Mouse (Mus musculus): ENCODE data around the gene Ddx49. TPM values are rescaled to one million over a fixed set of nuclear protein-coding genes. Genes with fewer than 3 reads are reported as not detected.
A peak's percentile ranks its signal among the peaks of the same experiment; 100 is the strongest.

Ddx49 gene
- total RNA-seq, 1 experiment: 73.3 TPM

DNA sequence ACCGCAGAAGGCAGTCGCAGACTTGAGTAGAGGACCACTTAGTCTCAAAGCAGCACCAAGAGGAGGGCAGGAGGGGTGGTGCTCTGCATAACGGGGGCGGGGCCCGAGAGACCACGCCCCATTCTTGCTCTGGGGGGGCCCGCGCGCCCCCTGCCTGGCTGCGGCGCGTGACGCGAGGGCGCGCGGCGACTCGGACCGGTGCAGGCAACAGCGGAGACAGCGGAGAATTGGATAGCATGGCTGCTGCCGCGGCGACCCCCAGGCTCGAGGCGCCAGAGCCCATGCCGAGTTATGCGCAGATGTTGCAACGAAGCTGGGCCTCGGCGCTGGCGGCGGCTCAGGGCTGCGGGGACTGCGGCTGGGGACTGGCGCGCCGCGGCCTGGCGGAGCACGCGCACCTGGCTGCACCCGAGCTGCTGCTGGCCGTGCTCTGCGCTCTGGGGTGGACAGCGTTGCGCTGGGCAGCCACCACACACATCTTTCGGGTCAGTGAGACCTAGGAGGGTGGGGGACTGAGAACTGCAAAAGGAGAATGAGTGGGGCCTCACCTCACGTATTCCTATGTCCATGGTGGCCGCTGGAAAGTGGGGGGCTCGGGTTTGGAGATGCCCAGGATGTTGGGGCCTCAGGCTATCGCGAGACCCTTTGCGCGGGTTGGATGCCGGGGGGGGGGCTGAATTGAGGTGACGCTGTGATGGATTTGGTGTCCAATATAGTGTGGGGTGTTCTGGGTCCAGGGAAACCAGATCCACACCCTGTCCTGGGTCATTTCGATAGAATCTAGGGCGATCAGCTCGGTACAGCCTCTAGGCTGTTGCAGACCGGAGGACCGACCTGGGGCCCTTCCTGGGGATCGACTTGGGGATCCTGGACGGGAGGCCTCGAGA lies 13.6 kb upstream of the Ddx49 start, which contains the start of gene Cers1:
TSS of gene Cers1 (plus strand) at position 152 of the 887 bp plus-strand sequence.
- TF ChIP-seq MAFK (IDR thresholded peaks at IDR 0.05; ENCODE audit: insufficient read depth, low read depth, low read length) (no peak), ZC3H11A (IDR thresholded peaks at IDR 0.05; ENCODE audit: borderline replicate concordance, low read depth, low read length) (no peak), ZNF384 (IDR thresholded peaks at IDR 0.05; ENCODE audit: low read depth, low read length) (no peak), CHD2 (IDR thresholded peaks at IDR 0.05; ENCODE audit: low read depth, low read length) (peak; percentile 87), HCFC1 (IDR thresholded peaks at IDR 0.05; ENCODE audit: borderline replicate concordance, insufficient read depth, low read length) (0 out of 2 replicates have a peak, but pooled peaks have one; percentile 39)
- Histone ChIP-seq H3K4me3 (ENCODE audit: insufficient read depth in 1 of 2, low read depth in 1 of 2, low read length in 2 of 2, poor library complexity in 1 of 2, severe bottlenecking in 1 of 2) (peak within 1 kb of the TSS; percentile 71 to 72), H3K9me3 (ENCODE audit: control insufficient read depth, insufficient read depth, low read depth, low read length) (no peaks in the 10 kb centered on the region), H3K36me3 (ENCODE audit: control insufficient read depth, insufficient read depth, low read length, poor library complexity, severe bottlenecking) (peaks cover 16% of the 10 kb centered on the region; the same call in 1 of the 2 replicates), H3K4me1 (ENCODE audit: control insufficient read depth in 2 of 2, insufficient read depth in 2 of 2, low read length in 2 of 2, poor library complexity in 1 of 2) (peaks cover 0 to 7% of the 10 kb centered on the region in 2 experiments; a peak in 1 of 4 replicates), H3K27ac (ENCODE audit: insufficient read depth, low read depth, low read length, poor library complexity, severe bottlenecking) (no peak within 1 kb of the TSS), H3K9ac (ENCODE audit: insufficient read depth, low read depth, low read length, poor library complexity, severe bottlenecking) (peak within 1 kb of the TSS; percentile 62)
- DNase-seq (ENCODE audit: low read depth, low spot score): peak; percentile 35
- in situ Hi-C loops (cut with MboI; ENCODE audit: low sequenced_read_pairs in 2 of 2, unreplicated experiment in 2 of 2): no loop called here

DNA sequence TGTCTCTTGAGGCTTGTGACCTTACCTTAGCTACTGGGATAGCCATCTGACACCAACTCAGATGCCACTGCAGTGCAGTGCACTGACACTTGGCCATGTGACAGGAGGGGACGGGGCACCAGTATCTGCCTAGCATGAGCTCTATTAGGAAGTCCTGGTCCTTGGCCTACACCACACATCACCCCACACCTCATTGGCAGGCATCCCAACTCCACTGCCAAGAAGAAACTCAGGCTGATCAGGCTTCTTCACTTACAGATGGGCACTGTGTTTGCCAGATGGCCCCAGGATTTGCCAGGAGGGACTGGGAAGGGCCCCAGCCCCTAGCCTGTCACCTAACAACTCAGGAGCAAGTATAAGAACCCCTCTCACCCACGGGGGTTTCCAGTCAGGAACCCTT lies 11.1 kb upstream of the Ddx49 start:
- Histone ChIP-seq H3K36me3 (ENCODE audit: control insufficient read depth, insufficient read depth, low read length, poor library complexity, severe bottlenecking) (peaks cover 30% of the 10 kb centered on the region), H3K9ac (ENCODE audit: insufficient read depth, low read depth, low read length, poor library complexity, severe bottlenecking) (no peak overlapping the region), H3K4me3 (ENCODE audit: insufficient read depth in 1 of 2, low read depth in 1 of 2, low read length in 2 of 2, poor library complexity in 1 of 2, severe bottlenecking in 1 of 2) (no peak overlapping the region), H3K9me3 (ENCODE audit: control insufficient read depth, insufficient read depth, low read depth, low read length) (no peaks in the 10 kb centered on the region), H3K27ac (ENCODE audit: insufficient read depth, low read depth, low read length, poor library complexity, severe bottlenecking) (no peak overlapping the region), H3K4me1 (ENCODE audit: control insufficient read depth in 2 of 2, insufficient read depth in 2 of 2, low read length in 2 of 2, poor library complexity in 1 of 2) (peaks cover 0 to 7% of the 10 kb centered on the region in 2 experiments; a peak in 1 of 4 replicates)
- TF ChIP-seq HCFC1 (IDR thresholded peaks at IDR 0.05; ENCODE audit: borderline replicate concordance, insufficient read depth, low read length): no peak
- no peak for TF ChIP-seq ZNF384 (IDR thresholded peaks at IDR 0.05; ENCODE audit: low read depth, low read length)
- TF ChIP-seq ZC3H11A (IDR thresholded peaks at IDR 0.05; ENCODE audit: borderline replicate concordance, low read depth, low read length): no peak
- TF ChIP-seq CHD2 (IDR thresholded peaks at IDR 0.05; ENCODE audit: low read depth, low read length): no peak
- TF ChIP-seq MAFK (IDR thresholded peaks at IDR 0.05; ENCODE audit: insufficient read depth, low read depth, low read length): no peak
- in situ Hi-C loops (cut with MboI; ENCODE audit: low sequenced_read_pairs in 2 of 2, unreplicated experiment in 2 of 2): no loop called here
- no peak for DNase-seq (ENCODE audit: low read depth, low spot score)

DNA sequence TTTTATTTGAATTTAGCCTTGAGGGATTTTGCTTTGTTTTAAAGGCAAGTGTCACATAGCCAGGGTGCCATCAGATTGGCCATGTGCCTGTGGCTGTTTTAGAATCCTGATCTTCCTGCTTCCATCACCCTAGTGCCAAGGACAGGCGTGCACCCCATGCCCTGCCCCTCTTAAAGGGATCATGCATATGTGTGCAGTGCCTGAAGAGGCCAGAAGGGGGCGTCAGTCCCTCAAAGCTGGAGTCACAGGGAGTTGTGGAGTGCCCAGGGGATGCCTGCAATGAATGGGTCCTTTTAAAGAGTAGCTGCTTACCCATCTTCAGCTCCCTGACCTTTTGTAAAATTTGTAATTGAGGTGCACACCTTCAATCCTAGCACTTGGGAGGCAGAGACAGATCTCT lies 7.0 kb upstream of the Ddx49 start:
- in situ Hi-C loops (cut with MboI; ENCODE audit: low sequenced_read_pairs in 2 of 2, unreplicated experiment in 2 of 2): no loop called here
- Histone ChIP-seq H3K4me3 (ENCODE audit: insufficient read depth in 1 of 2, low read depth in 1 of 2, low read length in 2 of 2, poor library complexity in 1 of 2, severe bottlenecking in 1 of 2) (no peak overlapping the region), H3K36me3 (ENCODE audit: control insufficient read depth, insufficient read depth, low read length, poor library complexity, severe bottlenecking) (peaks cover 53% of the 10 kb centered on the region), H3K9me3 (ENCODE audit: control insufficient read depth, insufficient read depth, low read depth, low read length) (no peaks in the 10 kb centered on the region), H3K27ac (ENCODE audit: insufficient read depth, low read depth, low read length, poor library complexity, severe bottlenecking) (no peak overlapping the region), H3K9ac (ENCODE audit: insufficient read depth, low read depth, low read length, poor library complexity, severe bottlenecking) (no peak overlapping the region), H3K4me1 (ENCODE audit: control insufficient read depth in 2 of 2, insufficient read depth in 2 of 2, low read length in 2 of 2, poor library complexity in 1 of 2) (no peaks in the 10 kb centered on the region)
- TF ChIP-seq ZNF384 (IDR thresholded peaks at IDR 0.05; ENCODE audit: low read depth, low read length): no peak
- TF ChIP-seq MAFK (IDR thresholded peaks at IDR 0.05; ENCODE audit: insufficient read depth, low read depth, low read length): no peak
- no peak for TF ChIP-seq ZC3H11A (IDR thresholded peaks at IDR 0.05; ENCODE audit: borderline replicate concordance, low read depth, low read length)
- no peak for TF ChIP-seq HCFC1 (IDR thresholded peaks at IDR 0.05; ENCODE audit: borderline replicate concordance, insufficient read depth, low read length)
- no peak for TF ChIP-seq CHD2 (IDR thresholded peaks at IDR 0.05; ENCODE audit: low read depth, low read length)
- DNase-seq (ENCODE audit: low read depth, low spot score): peak; percentile 60

DNA sequence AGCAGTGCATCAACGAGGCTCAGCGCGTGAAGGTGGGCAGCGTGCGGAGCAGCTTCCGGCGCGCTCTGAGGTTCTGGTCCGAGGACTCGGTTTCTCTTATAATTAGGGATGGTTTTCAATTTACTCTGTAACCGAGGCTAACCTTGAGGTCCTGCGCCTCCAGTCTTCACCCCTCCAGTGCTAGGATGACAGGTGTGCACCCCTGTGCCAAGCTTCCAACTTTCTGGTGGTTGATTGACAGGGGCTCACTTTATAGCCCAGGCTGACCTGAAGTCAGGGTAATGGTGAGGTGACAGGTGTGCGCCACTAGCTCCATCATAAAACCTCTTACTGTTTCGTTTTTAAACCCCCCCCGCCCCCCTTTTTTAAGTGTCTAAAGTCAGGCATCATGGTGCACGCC lies 612 bp upstream of the Ddx49 start:
- in situ Hi-C loops (cut with MboI; ENCODE audit: low sequenced_read_pairs in 2 of 2, unreplicated experiment in 2 of 2): no loop called here
- Histone ChIP-seq H3K27ac (ENCODE audit: insufficient read depth, low read depth, low read length, poor library complexity, severe bottlenecking) (no peak overlapping the region), H3K9ac (ENCODE audit: insufficient read depth, low read depth, low read length, poor library complexity, severe bottlenecking) (peak overlapping the region; percentile 84), H3K36me3 (ENCODE audit: control insufficient read depth, insufficient read depth, low read length, poor library complexity, severe bottlenecking) (peaks cover 29% of the 10 kb centered on the region; the same call in 1 of the 2 replicates), H3K9me3 (ENCODE audit: control insufficient read depth, insufficient read depth, low read depth, low read length) (no peaks in the 10 kb centered on the region), H3K4me1 (ENCODE audit: control insufficient read depth in 2 of 2, insufficient read depth in 2 of 2, low read length in 2 of 2, poor library complexity in 1 of 2) (no peaks in the 10 kb centered on the region), H3K4me3 (ENCODE audit: insufficient read depth in 1 of 2, low read depth in 1 of 2, low read length in 2 of 2, poor library complexity in 1 of 2, severe bottlenecking in 1 of 2) (peak overlapping the region; percentile 86 to 97)
- TF ChIP-seq MAFK (IDR thresholded peaks at IDR 0.05; ENCODE audit: insufficient read depth, low read depth, low read length) (no peak), ZC3H11A (IDR thresholded peaks at IDR 0.05; ENCODE audit: borderline replicate concordance, low read depth, low read length) (no peak), ZNF384 (IDR thresholded peaks at IDR 0.05; ENCODE audit: low read depth, low read length) (no peak), CHD2 (IDR thresholded peaks at IDR 0.05; ENCODE audit: low read depth, low read length) (no peak), HCFC1 (IDR thresholded peaks at IDR 0.05; ENCODE audit: borderline replicate concordance, insufficient read depth, low read length) (no peak)
- no peak for DNase-seq (ENCODE audit: low read depth, low spot score)
